Mouse (Mus musculus) stomach, embryonic 15.5 days (tissue): ENCODE results near the gene Akr1b10. TPM values are rescaled to one million over a fixed set of nuclear protein-coding genes. Genes with fewer than 3 reads are reported as not detected.

Experiments
- ATAC-seq: fragments of 200-750 bp; cut with Nextera tagmentation; 2 replicates; pipeline ENCODE4 v1.8.0; 2017; ENCODE audit warnings: low read depth, moderate number of reproducible peaks, moderate TSS enrichment; ENCODE audit not compliant: insufficient read depth, low FRiP score
- H3K27ac ChIP-seq: fragments of 300-500 bp; sonication (generic); 2 replicates; pipeline ENCODE4 v1.5.1; 2015; ENCODE audit warnings: mild to moderate bottlenecking, inconsistent platforms
- H3K27me3 ChIP-seq: fragments of 300-500 bp; sonication (generic); replicated peaks from 2 replicates; pipeline ENCODE4 v1.6.1; 2015; ENCODE audit warnings: inconsistent platforms
- H3K36me3 ChIP-seq: fragments of 300-500 bp; sonication (generic); 2 replicates; pipeline ENCODE4 v1.6.1; 2015; ENCODE audit warnings: inconsistent platforms
- H3K4me1 ChIP-seq: fragments of 300-500 bp; sonication (generic); 2 replicates; pipeline ENCODE4 v1.6.1; 2015; ENCODE audit warnings: inconsistent platforms
- H3K4me2 ChIP-seq: fragments of 300-500 bp; sonication (generic); 2 replicates; pipeline ENCODE4 v1.6.1; 2015; ENCODE audit warnings: mild to moderate bottlenecking, inconsistent platforms
- H3K4me3 ChIP-seq: fragments of 300-500 bp; sonication (generic); replicated peaks from 2 replicates; pipeline ENCODE4 v1.5.1; 2015; ENCODE audit warnings: inconsistent platforms
- H3K9ac ChIP-seq: fragments of 300-500 bp; sonication (generic); 2 replicates; pipeline ENCODE4 v1.6.1; 2015; ENCODE audit warnings: inconsistent platforms
- H3K9me3 ChIP-seq: fragments of 300-500 bp; sonication (generic); 2 replicates; pipeline ENCODE4 v1.6.1; 2016; ENCODE audit warnings: inconsistent platforms
- WGBS: fragments of 180-500 bp; shearing (Covaris S2); methylation state at CpG from one replicate; pipeline ENCODE4 v1.1.7; 2015; 5-methylcytosine and 5-hydroxymethylcytosine counted together
- polyA plus RNA-seq: library from polyadenylated mRNA; unstranded; fragments of >200 nt; fragmentation: Nextera tagmentation; extraction: Ambion mirVana; gene quantifications from 2 replicates; pipeline ENCODE4 v1.2.1, GENCODE M21; 2015

Akr1b10 gene
- polyA plus RNA-seq, 1 experiment from 2014 or later: 18.5 TPM

- no peak overlapping the region for H3K4me2 ChIP-seq
- H3K27ac ChIP-seq: no peak overlapping the region
- H3K36me3 ChIP-seq: no peaks in the 10 kb centered on the region
- WGBS: 100% methylated on average over 2 of the region's 2 CpGs
- no peak overlapping the region for H3K9ac ChIP-seq
- no peaks in the 10 kb centered on the region for H3K4me1 ChIP-seq
- no peak overlapping the region for H3K4me3 ChIP-seq
- H3K27me3 ChIP-seq: no peaks in the 10 kb centered on the region
- ATAC-seq: no peak
- H3K9me3 ChIP-seq: no peaks in the 10 kb centered on the region
Measured at GRCm38 (mm10) chr6:34416521-34416920, 32.5 kb downstream of the Akr1b10 start.

GRCm38 (mm10) chr6:34419071-34419470 lies 35.1 kb downstream of the Akr1b10 start:
- H3K4me2 ChIP-seq: no peak overlapping the region
- no peak overlapping the region for H3K27ac ChIP-seq
- no peak for ATAC-seq
- H3K9ac ChIP-seq: no peak overlapping the region
- no peaks in the 10 kb centered on the region for H3K27me3 ChIP-seq
- no peak overlapping the region for H3K4me3 ChIP-seq
- H3K4me1 ChIP-seq: no peaks in the 10 kb centered on the region
- H3K9me3 ChIP-seq: no peaks in the 10 kb centered on the region
- no peaks in the 10 kb centered on the region for H3K36me3 ChIP-seq

GRCm38 (mm10) chr6:34439006-34439405 lies 55.0 kb downstream of the Akr1b10 start:
- H3K4me2 ChIP-seq: no peak overlapping the region
- no peaks in the 10 kb centered on the region for H3K9me3 ChIP-seq
- no peak overlapping the region for H3K27ac ChIP-seq
- no peaks in the 10 kb centered on the region for H3K27me3 ChIP-seq
- 73% methylated on average over 2 of the region's 2 CpGs for WGBS
- H3K4me1 ChIP-seq: no peaks in the 10 kb centered on the region
- H3K36me3 ChIP-seq: no peaks in the 10 kb centered on the region
- ATAC-seq: no peak
- H3K9ac ChIP-seq: no peak overlapping the region
- no peak overlapping the region for H3K4me3 ChIP-seq

GRCm38 (mm10) chr6:34441556-34442257 lies 57.7 kb downstream of the Akr1b10 start:
- Histone ChIP-seq H3K27me3 (no peaks in the 10 kb centered on the region), H3K36me3 (no peaks in the 10 kb centered on the region), H3K27ac (no peak overlapping the region), H3K9ac (no peak overlapping the region), H3K4me1 (no peaks in the 10 kb centered on the region), H3K9me3 (no peaks in the 10 kb centered on the region), H3K4me2 (no peak overlapping the region), H3K4me3 (no peak overlapping the region)
- 57% methylated on average over 9 of the region's 9 CpGs for WGBS
- ATAC-seq: no peak

GRCm38 (mm10) chr6:34443791-34444190 lies 59.8 kb downstream of the Akr1b10 start:
- 66% methylated on average over 2 of the region's 2 CpGs for WGBS
- H3K27ac ChIP-seq: no peak overlapping the region
- no peak overlapping the region for H3K4me2 ChIP-seq
- H3K27me3 ChIP-seq: no peaks in the 10 kb centered on the region
- no peaks in the 10 kb centered on the region for H3K36me3 ChIP-seq
- ATAC-seq: no peak
- no peak overlapping the region for H3K4me3 ChIP-seq
- H3K9ac ChIP-seq: no peak overlapping the region
- no peaks in the 10 kb centered on the region for H3K4me1 ChIP-seq
- no peaks in the 10 kb centered on the region for H3K9me3 ChIP-seq

Other genes with a start within 250 kb of the Akr1b10 start
- gene Slc35b4, start 207.1 kb upstream of the Akr1b10 start, polyA plus RNA-seq: 33.8 and 39.7 TPM in 2 replicates
- 110 and 134 TPM in 2 replicates for gene Akr1b3, start 66.7 kb upstream of the Akr1b10 start, polyA plus RNA-seq
- gene Akr1b8, start 30.1 kb upstream of the Akr1b10 start, polyA plus RNA-seq: 5.5 and 6.6 TPM in 2 replicates
- 3.5 and 5.4 TPM in 2 replicates for gene Akr1b7, start 28.1 kb downstream of the Akr1b10 start, polyA plus RNA-seq
- 48.0 and 54.6 TPM in 2 replicates for gene Bpgm, start 92.0 kb downstream of the Akr1b10 start, polyA plus RNA-seq
- 396 and 401 TPM in 2 replicates for gene Cald1, start 214.3 kb downstream of the Akr1b10 start, polyA plus RNA-seq